Mouse (Mus musculus): ENCODE measurements around the gene Abca17. TPM values are rescaled to one million over a fixed set of nuclear protein-coding genes. Genes with fewer than 3 reads are reported as not detected.

Gene Abca17
- not detected in 2 replicates for polyA plus RNA-seq (2015; fragmentation: Nextera tagmentation; extraction: Ambion mirVana)

GRCm38 (mm10) chr17:24350926-24351759 lies at the start of gene Abca17:
Abca17 (minus strand) TSS chr17:24351068.
- no peaks in the 10 kb centered on the region for H3K36me3 ChIP-seq (ENCODE audit: control insufficient read depth, insufficient read depth)
- WGBS, result 4% methylated on average over 41 of the region's 42 CpGs
- peaks cover 8% of the 10 kb centered on the region for H3K27me3 ChIP-seq (ENCODE audit: control insufficient read depth, insufficient read depth, low read length)
- peak within 1 kb of the TSS; percentile 87 for H3K4me3 ChIP-seq (ENCODE audit: low read length)
- H3K4me2 ChIP-seq (ENCODE audit: low read depth, low read length), result peak within 1 kb of the TSS; percentile 97
- H3K9me3 ChIP-seq (replicated peaks; ENCODE audit: control insufficient read depth, low read length), result no peaks in the 10 kb centered on the region
- ATAC-seq (replicated peaks; ENCODE audit: extremely low read depth, insufficient read depth, low FRiP score), result no peak; the same call in 1 of the 2 replicates
- no peak within 1 kb of the TSS for H3K27ac ChIP-seq (ENCODE audit: low read length)
- H3K4me1 ChIP-seq (ENCODE audit: control insufficient read depth, insufficient read depth, low read length), result peaks cover 5% of the 10 kb centered on the region
- peak within 1 kb of the TSS; percentile 93 for H3K9ac ChIP-seq (ENCODE audit: low read length)

- no peak overlapping the region for H3K27ac ChIP-seq (ENCODE audit: low read length)
- H3K4me2 ChIP-seq (ENCODE audit: low read depth, low read length), result no peak overlapping the region
- H3K9me3 ChIP-seq (replicated peaks; ENCODE audit: control insufficient read depth, low read length), result no peaks in the 10 kb centered on the region
- ATAC-seq (replicated peaks; ENCODE audit: extremely low read depth, insufficient read depth, low FRiP score), result no peak
- no peaks in the 10 kb centered on the region for H3K27me3 ChIP-seq (ENCODE audit: control insufficient read depth, insufficient read depth, low read length)
- H3K4me3 ChIP-seq (ENCODE audit: low read length), result no peak overlapping the region
- H3K36me3 ChIP-seq (ENCODE audit: control insufficient read depth, insufficient read depth), result no peaks in the 10 kb centered on the region
- 86% methylated on average over 7 of the region's 7 CpGs for WGBS
- no peak overlapping the region for H3K9ac ChIP-seq (ENCODE audit: low read length)
- no peaks in the 10 kb centered on the region for H3K4me1 ChIP-seq (ENCODE audit: control insufficient read depth, insufficient read depth, low read length)
Measured at GRCm38 (mm10) chr17:24394456-24394855, 43.6 kb upstream of the Abca17 start.

GRCm38 (mm10) chr17:24393527-24393926 lies 42.7 kb upstream of the Abca17 start:
- no peaks in the 10 kb centered on the region for H3K4me1 ChIP-seq (ENCODE audit: control insufficient read depth, insufficient read depth, low read length)
- H3K27ac ChIP-seq (ENCODE audit: low read length), result no peak overlapping the region
- no peak overlapping the region for H3K9ac ChIP-seq (ENCODE audit: low read length)
- H3K27me3 ChIP-seq (ENCODE audit: control insufficient read depth, insufficient read depth, low read length), result no peaks in the 10 kb centered on the region
- H3K4me2 ChIP-seq (ENCODE audit: low read depth, low read length), result no peak overlapping the region
- no peak overlapping the region for H3K4me3 ChIP-seq (ENCODE audit: low read length)
- H3K9me3 ChIP-seq (replicated peaks; ENCODE audit: control insufficient read depth, low read length), result no peaks in the 10 kb centered on the region
- 53% methylated on average over 4 of the region's 4 CpGs for WGBS
- ATAC-seq (replicated peaks; ENCODE audit: extremely low read depth, insufficient read depth, low FRiP score), result no peak
- H3K36me3 ChIP-seq (ENCODE audit: control insufficient read depth, insufficient read depth), result no peaks in the 10 kb centered on the region

DNA sequence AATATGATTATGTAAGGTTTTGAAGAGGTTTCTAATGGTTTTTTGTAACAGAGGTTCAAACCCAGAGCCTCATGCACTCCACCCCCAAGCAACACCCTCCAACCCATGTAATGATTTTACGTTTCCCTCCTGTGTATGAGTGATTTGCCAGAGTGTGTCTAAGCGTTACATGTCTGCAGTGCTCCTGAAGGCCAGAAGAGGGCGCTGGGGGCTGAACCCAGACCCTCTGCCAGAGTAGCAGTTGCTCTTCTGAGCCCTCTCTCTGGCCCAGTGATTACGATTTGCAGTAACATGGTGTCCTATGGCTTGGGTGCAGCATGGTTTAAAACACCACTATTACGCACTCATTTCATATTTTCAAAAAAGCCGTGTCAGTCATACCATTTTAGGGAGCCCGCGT lies 40.3 kb upstream of the Abca17 start:
- WGBS, result 65% methylated on average over 8 of the region's 8 CpGs
- Histone ChIP-seq H3K36me3 (ENCODE audit: control insufficient read depth, insufficient read depth) (no peaks in the 10 kb centered on the region), H3K4me2 (ENCODE audit: low read depth, low read length) (no peak overlapping the region), H3K27ac (ENCODE audit: low read length) (no peak overlapping the region), H3K27me3 (ENCODE audit: control insufficient read depth, insufficient read depth, low read length) (no peaks in the 10 kb centered on the region), H3K4me1 (ENCODE audit: control insufficient read depth, insufficient read depth, low read length) (no peaks in the 10 kb centered on the region), H3K9ac (ENCODE audit: low read length) (no peak overlapping the region), H3K4me3 (ENCODE audit: low read length) (no peak overlapping the region), H3K9me3 (replicated peaks; ENCODE audit: control insufficient read depth, low read length) (no peaks in the 10 kb centered on the region)
- no peak for ATAC-seq (replicated peaks; ENCODE audit: extremely low read depth, insufficient read depth, low FRiP score)

DNA sequence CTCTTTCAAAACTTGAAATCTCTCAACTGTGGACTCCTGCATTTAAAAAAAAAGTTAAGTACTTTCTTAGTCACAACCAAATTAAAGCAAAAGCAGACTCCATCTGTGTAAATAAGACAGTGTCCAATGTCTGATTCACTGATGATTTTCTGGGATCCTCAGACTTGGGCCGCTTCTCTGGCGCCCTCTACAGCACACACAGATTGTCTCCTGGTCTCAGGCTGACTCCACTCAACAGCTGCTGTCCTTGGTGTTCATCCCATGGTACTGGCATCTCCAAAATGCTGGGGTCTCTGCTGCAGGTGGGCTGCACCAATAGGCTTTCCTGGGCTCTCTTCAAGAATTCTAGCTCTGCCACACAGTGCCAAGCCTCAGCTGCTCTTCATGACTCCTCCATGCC lies 39.0 kb upstream of the Abca17 start:
- Histone ChIP-seq H3K4me1 (ENCODE audit: control insufficient read depth, insufficient read depth, low read length) (no peaks in the 10 kb centered on the region), H3K27me3 (ENCODE audit: control insufficient read depth, insufficient read depth, low read length) (no peaks in the 10 kb centered on the region), H3K4me3 (ENCODE audit: low read length) (no peak overlapping the region), H3K27ac (ENCODE audit: low read length) (no peak overlapping the region), H3K36me3 (ENCODE audit: control insufficient read depth, insufficient read depth) (0 out of 2 replicates have a peak, but pooled peaks cover 2% of the 10 kb centered on the region), H3K9ac (ENCODE audit: low read length) (no peak overlapping the region), H3K9me3 (replicated peaks; ENCODE audit: control insufficient read depth, low read length) (no peaks in the 10 kb centered on the region), H3K4me2 (ENCODE audit: low read depth, low read length) (no peak overlapping the region)
- no peak for ATAC-seq (replicated peaks; ENCODE audit: extremely low read depth, insufficient read depth, low FRiP score)
- 3% methylated on average over 2 of the region's 2 CpGs for WGBS

GRCm38 (mm10) chr17:24388711-24389110 lies 37.8 kb upstream of the Abca17 start:
- 75% methylated on average over 5 of the region's 5 CpGs for WGBS
- Histone ChIP-seq H3K4me1 (ENCODE audit: control insufficient read depth, insufficient read depth, low read length) (no peaks in the 10 kb centered on the region), H3K4me3 (ENCODE audit: low read length) (no peak overlapping the region), H3K9me3 (replicated peaks; ENCODE audit: control insufficient read depth, low read length) (no peaks in the 10 kb centered on the region), H3K36me3 (ENCODE audit: control insufficient read depth, insufficient read depth) (0 out of 2 replicates have a peak, but pooled peaks cover 2% of the 10 kb centered on the region), H3K27me3 (ENCODE audit: control insufficient read depth, insufficient read depth, low read length) (no peaks in the 10 kb centered on the region), H3K27ac (ENCODE audit: low read length) (no peak overlapping the region), H3K4me2 (ENCODE audit: low read depth, low read length) (no peak overlapping the region), H3K9ac (ENCODE audit: low read length) (no peak overlapping the region)
- ATAC-seq (replicated peaks; ENCODE audit: extremely low read depth, insufficient read depth, low FRiP score), result no peak

GRCm38 (mm10) chr17:24383789-24384188 lies 32.9 kb upstream of the Abca17 start:
- Histone ChIP-seq H3K9ac (ENCODE audit: low read length) (no peak overlapping the region), H3K9me3 (replicated peaks; ENCODE audit: control insufficient read depth, low read length) (no peaks in the 10 kb centered on the region), H3K27me3 (ENCODE audit: control insufficient read depth, insufficient read depth, low read length) (no peaks in the 10 kb centered on the region), H3K4me2 (ENCODE audit: low read depth, low read length) (no peak overlapping the region), H3K27ac (ENCODE audit: low read length) (no peak overlapping the region), H3K4me3 (ENCODE audit: low read length) (no peak overlapping the region), H3K36me3 (ENCODE audit: control insufficient read depth, insufficient read depth) (0 out of 2 replicates have a peak, but pooled peaks cover 2% of the 10 kb centered on the region), H3K4me1 (ENCODE audit: control insufficient read depth, insufficient read depth, low read length) (no peaks in the 10 kb centered on the region)
- ATAC-seq (replicated peaks; ENCODE audit: extremely low read depth, insufficient read depth, low FRiP score), result no peak
- 67% methylated on average over 8 of the region's 8 CpGs for WGBS

DNA sequence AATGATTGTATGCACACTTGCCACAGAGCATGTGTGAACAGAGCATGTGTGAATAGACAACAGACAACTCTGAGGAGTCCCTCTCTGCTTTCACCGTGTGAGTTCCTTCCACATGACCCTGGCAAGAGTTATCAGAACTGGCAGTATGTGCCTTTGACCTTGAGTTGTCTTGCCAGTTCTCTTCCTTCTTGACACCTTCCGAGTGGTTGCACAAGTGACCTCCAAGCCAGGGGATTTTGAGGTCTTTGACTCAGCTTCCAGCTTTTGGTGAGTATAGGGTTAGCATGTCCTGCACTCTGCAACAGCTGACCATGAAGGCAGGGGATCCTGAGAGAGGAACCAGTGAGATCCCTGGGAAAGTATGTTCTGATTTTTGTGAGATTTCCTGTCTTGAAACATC lies 27.6 kb upstream of the Abca17 start:
- Histone ChIP-seq H3K27ac (ENCODE audit: low read length) (no peak overlapping the region), H3K4me3 (ENCODE audit: low read length) (no peak overlapping the region), H3K4me2 (ENCODE audit: low read depth, low read length) (no peak overlapping the region), H3K27me3 (ENCODE audit: control insufficient read depth, insufficient read depth, low read length) (no peaks in the 10 kb centered on the region), H3K9ac (ENCODE audit: low read length) (no peak overlapping the region), H3K4me1 (ENCODE audit: control insufficient read depth, insufficient read depth, low read length) (no peaks in the 10 kb centered on the region; the same call in 1 of the 2 replicates), H3K9me3 (replicated peaks; ENCODE audit: control insufficient read depth, low read length) (no peaks in the 10 kb centered on the region), H3K36me3 (ENCODE audit: control insufficient read depth, insufficient read depth) (peaks cover 8% of the 10 kb centered on the region)
- WGBS, result 65% methylated on average over 2 of the region's 2 CpGs
- ATAC-seq (replicated peaks; ENCODE audit: extremely low read depth, insufficient read depth, low FRiP score), result no peak

GRCm38 (mm10) chr17:24375886-24376285 lies 25.0 kb upstream of the Abca17 start:
- no peak overlapping the region for H3K4me2 ChIP-seq (ENCODE audit: low read depth, low read length)
- H3K27me3 ChIP-seq (ENCODE audit: control insufficient read depth, insufficient read depth, low read length), result no peaks in the 10 kb centered on the region
- ATAC-seq (replicated peaks; ENCODE audit: extremely low read depth, insufficient read depth, low FRiP score), result no peak
- no peak overlapping the region for H3K4me3 ChIP-seq (ENCODE audit: low read length)
- no peaks in the 10 kb centered on the region for H3K9me3 ChIP-seq (replicated peaks; ENCODE audit: control insufficient read depth, low read length)
- 90% methylated on average over 6 of the region's 6 CpGs for WGBS
- no peaks in the 10 kb centered on the region; the same call in 1 of the 2 replicates for H3K4me1 ChIP-seq (ENCODE audit: control insufficient read depth, insufficient read depth, low read length)
- H3K36me3 ChIP-seq (ENCODE audit: control insufficient read depth, insufficient read depth), result peaks cover 8% of the 10 kb centered on the region
- H3K27ac ChIP-seq (ENCODE audit: low read length), result no peak overlapping the region
- no peak overlapping the region for H3K9ac ChIP-seq (ENCODE audit: low read length)

Measured in heart, embryonic 16.5 days (tissue).